Mouse (Mus musculus) E14TG2a.4 (cell line): ENCODE results near the gene Krt10.

Source experiments
- CTCF ChIP-seq: conservative IDR thresholded peaks from 2 replicates; pipeline ENCODE4 v1.5.1; 2014; ENCODE audit warnings: low read length
- NANOG ChIP-seq: IDR thresholded peaks from 2 replicates; pipeline ENCODE4 v1.6.1; 2014; ENCODE audit warnings: borderline replicate concordance, low read length, mixed read lengths
- POU5F1 ChIP-seq: IDR thresholded peaks from 2 replicates; pipeline ENCODE4 v1.6.1; 2014; ENCODE audit warnings: low read length, borderline replicate concordance

DNA sequence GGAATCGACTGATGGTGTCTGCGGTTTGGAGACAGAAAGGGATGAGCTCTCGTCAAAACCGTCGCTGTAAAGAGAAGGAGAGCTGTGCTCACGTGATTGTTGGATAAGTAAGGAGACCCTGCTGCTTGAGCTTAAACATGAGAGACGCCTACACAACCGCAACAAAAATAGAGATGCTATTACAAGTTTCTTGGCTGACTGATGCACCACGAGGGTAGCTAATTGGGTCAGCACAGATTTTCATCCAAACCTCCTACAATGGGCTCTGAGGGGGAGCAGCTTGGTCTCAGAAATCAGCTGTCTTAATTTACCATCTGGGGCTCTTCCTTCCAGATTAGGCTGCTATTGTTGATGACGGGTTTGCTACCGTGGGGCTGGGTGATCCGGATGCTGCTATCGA, 27.7 kb upstream of the Krt10 start:
- TF ChIP-seq CTCF (no peak), NANOG (no peak), POU5F1 (no peak)
